Mouse (Mus musculus) effector memory CD4-positive, alpha-beta T cell, adult 5 months (primary cell): Measurements from ENCODE around the gene Apoc1. TPM values are rescaled to one million over a fixed set of nuclear protein-coding genes. Genes with fewer than 3 reads are reported as not detected.

Source experiments
- polyA plus RNA-seq: library from polyadenylated mRNA; unstranded; fragments of 100-300 nt; shearing (Covaris generic); gene quantifications from one replicate; pipeline ENCODE4 v1.2.1, GENCODE M21; 2017

Gene Apoc1
- polyA plus RNA-seq = not detected

GRCm38 (mm10) chr7:19691873-19692865 lies at the start of gene Apoc1:
Gene Apoc1, minus strand, starts transcription at chr7:19692660.

GRCm38 (mm10) chr7:19715239-19716054 lies 23.0 kb upstream of the Apoc1 start, which contains the start of gene Tomm40:
Gene Tomm40, minus strand, starts transcription at chr7:19715438.

GRCm38 (mm10) chr7:19698907-19699826 lies 6.7 kb upstream of the Apoc1 start, which contains the start of gene Apoe:
Gene Apoe, minus strand, starts transcription at chr7:19699188.

DNA sequence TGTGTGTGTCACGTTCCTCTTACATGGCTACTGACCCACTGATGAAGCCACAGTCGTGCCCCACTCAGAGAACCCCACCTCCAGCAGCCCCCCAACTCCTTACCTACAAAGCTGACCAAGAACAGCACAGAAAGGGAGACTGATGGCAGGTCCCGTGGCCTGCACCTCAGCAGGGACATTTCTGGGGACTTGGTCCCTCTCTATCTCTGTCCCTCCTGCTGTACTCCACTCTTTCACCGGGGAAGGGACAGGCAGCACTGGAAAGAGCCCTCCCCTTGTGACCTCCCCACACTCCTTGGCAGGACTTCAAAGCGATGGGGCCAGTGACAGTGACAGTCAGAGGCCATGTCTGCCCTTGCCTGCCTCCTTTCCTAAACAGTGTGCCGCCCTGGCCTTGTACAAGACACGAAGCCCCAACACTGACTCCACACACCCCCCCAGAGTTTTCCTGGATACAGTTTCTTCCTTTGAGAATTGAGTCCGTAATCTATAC lies 11.2 kb downstream of the Apoc1 start, which contains the start of the genes Gm44805 and Apoc4:
TSS of gene Gm44805 (minus strand) at position 222 of the 493 bp plus-strand sequence.
TSS of gene Apoc4 (minus strand) at position 278 of the 493 bp plus-strand sequence.

DNA sequence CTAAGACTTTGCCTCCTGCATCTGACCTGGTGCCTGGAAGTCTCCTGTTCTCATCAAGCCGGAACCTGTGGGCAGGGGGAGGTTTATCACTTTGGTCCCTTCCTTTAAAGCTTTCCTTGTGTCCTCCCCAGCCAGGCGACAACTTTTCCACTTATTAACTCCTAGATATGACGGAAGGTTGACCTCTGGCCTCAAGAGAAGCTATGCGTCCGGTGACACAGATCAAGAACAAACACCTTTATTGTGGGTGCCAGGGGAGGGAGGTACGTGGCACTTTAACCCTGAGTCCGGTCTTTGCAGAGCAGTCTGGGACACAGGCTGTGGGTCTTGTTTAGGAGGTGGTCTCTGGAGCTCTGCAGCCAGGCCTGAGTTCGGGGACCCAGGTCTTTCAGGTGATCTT lies 14.6 kb downstream of the Apoc1 start, which contains the start of gene Apoc2:
TSS of gene Apoc2 (minus strand) at position 70 of the 400 bp plus-strand sequence.

GRCm38 (mm10) chr7:19664955-19665841 lies 27.3 kb downstream of the Apoc1 start, which contains the start of gene Clptm1:
Gene Clptm1, minus strand, starts transcription at chr7:19665033.

Other genes with a start within 250 kb of the Apoc1 start
- 6.2 TPM for gene Mark4, start 233.8 kb downstream of the Apoc1 start, polyA plus RNA-seq
- gene Exoc3l2, start 229.3 kb downstream of the Apoc1 start, polyA plus RNA-seq = not detected
- 4.3 TPM for gene Bloc1s3, start 184.3 kb downstream of the Apoc1 start, polyA plus RNA-seq
- gene Trappc6a, start 184.3 kb downstream of the Apoc1 start, polyA plus RNA-seq = 43.9 TPM
- not detected for gene Nkpd1, start 174.8 kb downstream of the Apoc1 start, polyA plus RNA-seq
- 16.7 TPM for gene Ppp1r37, start 129.6 kb downstream of the Apoc1 start, polyA plus RNA-seq
- 1.1 TPM for gene Zfp296, start 115.4 kb downstream of the Apoc1 start, polyA plus RNA-seq
- gene Gemin7, start 115.1 kb downstream of the Apoc1 start, polyA plus RNA-seq = 79.8 TPM
- 50.9 TPM for gene Clasrp, start 88.2 kb downstream of the Apoc1 start, polyA plus RNA-seq
- 177 TPM for gene Relb, start 63.2 kb downstream of the Apoc1 start, polyA plus RNA-seq
- 116 TPM for gene Clptm1, start 27.6 kb downstream of the Apoc1 start, polyA plus RNA-seq
- gene Apoc2, start 14.7 kb downstream of the Apoc1 start, polyA plus RNA-seq = not detected
- gene Gm44805, start 11.2 kb downstream of the Apoc1 start, polyA plus RNA-seq = not detected
- not detected for gene Apoc4, start 11.2 kb downstream of the Apoc1 start, polyA plus RNA-seq
- 4.2 TPM for gene Apoe, start 6.5 kb upstream of the Apoc1 start, polyA plus RNA-seq
- gene Tomm40, start 22.8 kb upstream of the Apoc1 start, polyA plus RNA-seq = 58.7 TPM
- gene Nectin2, start 57.8 kb upstream of the Apoc1 start, polyA plus RNA-seq = not detected
- gene Bcam, start 78.4 kb upstream of the Apoc1 start, polyA plus RNA-seq = 0.75 TPM
- not detected for gene Cblc, start 104.1 kb upstream of the Apoc1 start, polyA plus RNA-seq
- gene Bcl3, start 130.1 kb upstream of the Apoc1 start, polyA plus RNA-seq = 112 TPM
- not detected for gene Gm19345, start 159.3 kb upstream of the Apoc1 start, polyA plus RNA-seq
- not detected for gene Ceacam16, start 168.6 kb upstream of the Apoc1 start, polyA plus RNA-seq
- not detected for gene Ceacam19, start 195.3 kb upstream of the Apoc1 start, polyA plus RNA-seq
- gene Pvr, start 228.5 kb upstream of the Apoc1 start, polyA plus RNA-seq = 56.6 TPM